Mouse (Mus musculus) embryo, embryonic 11.5 days (tissue): ENCODE data around the gene Veph1.

Source experiments
- DNase-seq: peaks from one replicate; pipeline ENCODE4 v3.0.0-alpha.2; 2012; ENCODE audit warnings: low read depth, low spot score

Gene Veph1

GRCm38 (mm10) chr3:66024220-66024792 is 272.3 kb downstream of the Veph1 start:
- DNase-seq: no peak

- no peak for DNase-seq
These were observed 277.5 kb downstream of the Veph1 start for GRCm38 (mm10) chr3:66019171-66019570.

GRCm38 (mm10) chr3:66007632-66008401 is 288.8 kb downstream of the Veph1 start:
- no peak for DNase-seq

GRCm38 (mm10) chr3:66004989-66005388 is 291.6 kb downstream of the Veph1 start:
- DNase-seq: no peak

GRCm38 (mm10) chr3:66004220-66004951 is 292.3 kb downstream of the Veph1 start:
- no peak for DNase-seq
